In genomic region chr8:53663946-53664345, GRCm38 (mm10) we compare ENCODE assay signal across 8 mouse cellular contexts. TPM values are rescaled to one million over a fixed set of nuclear protein-coding genes. Genes with fewer than 3 reads are reported as not detected.
DNase-seq lines count a peak whose midpoint lies in the region; ATAC-seq lines count a peak whose summit lies in the region.

No protein-coding gene starts in this region.

- no peak overlapping the region for H3K27ac ChIP-seq in intestine, embryonic 14.5 days (ENCODE audit: low read depth)
- no peak overlapping the region for H3K27ac ChIP-seq in intestine, embryonic 16.5 days (ENCODE audit: low read length)

- no peak overlapping the region for H3K4me2 ChIP-seq in intestine, embryonic 14.5 days (ENCODE audit: low read length)
- H3K4me2 ChIP-seq in intestine, embryonic 16.5 days (ENCODE audit: low read depth, low read length) = no peak overlapping the region

- H3K9ac ChIP-seq in intestine, embryonic 14.5 days (ENCODE audit: low read length) = no peak overlapping the region
- no peak overlapping the region for H3K9ac ChIP-seq in intestine, embryonic 16.5 days (ENCODE audit: low read depth, low read length)

- ATAC-seq in intestine, embryonic 14.5 days (replicated peaks; ENCODE audit: low FRiP score, low TSS enrichment, low read depth) = no peak
- no peak for ATAC-seq in intestine, embryonic 16.5 days

- no peak overlapping the region for H3K4me3 ChIP-seq in intestine, embryonic 14.5 days (ENCODE audit: low read depth, low read length)
- H3K4me3 ChIP-seq in intestine, embryonic 16.5 days (ENCODE audit: low read length) = no peak overlapping the region

- intact Hi-C loops in heart, postnatal 14 days (cut with DNase I) = loop anchor here (5.0 kb wide), 1 partner anchor 57 kb away; no protein-coding TSS in a partner anchor
- intact Hi-C loops in left cerebral cortex, postnatal 36 days (cut with DNase I) = no loop called here

- peak; percentile 69 for DNase-seq in intestine, embryonic 14.5 days (ENCODE audit: low spot score)
- DNase-seq in MEL-GATA-1-ER (ENCODE audit: extremely low read depth, low read depth) = peak; percentile 36
- peak; percentile 19 for DNase-seq in cerebellum, adult 8-10 months
- DNase-seq in heart, postnatal 14 days = peak; percentile 57 to 73
- peak; percentile 18 to 42 for DNase-seq in left cerebral cortex, postnatal 36 days (ENCODE audit: low spot score in 2 of 2)
- DNase-seq in retina, adult 2 months (ENCODE audit: low read depth, low spot score) = peak; percentile 15
- peak; percentile 84 for DNase-seq in thymus, postnatal 4 days

- H3K9me3 ChIP-seq in intestine, embryonic 14.5 days (ENCODE audit: control insufficient read depth, low read length) = no peaks in the 10 kb centered on the region
- H3K9me3 ChIP-seq in intestine, embryonic 16.5 days (ENCODE audit: control insufficient read depth, low read length) = no peaks in the 10 kb centered on the region

- no peaks in the 10 kb centered on the region for H3K36me3 ChIP-seq in intestine, embryonic 14.5 days (ENCODE audit: control insufficient read depth, insufficient read depth, low read length)
- H3K36me3 ChIP-seq in intestine, embryonic 16.5 days (ENCODE audit: control insufficient read depth, insufficient read depth, low read length) = no peaks in the 10 kb centered on the region

- no peaks in the 10 kb centered on the region for H3K27me3 ChIP-seq in intestine, embryonic 14.5 days (replicated peaks; ENCODE audit: control insufficient read depth, insufficient read depth, low read length)
- H3K27me3 ChIP-seq in intestine, embryonic 16.5 days (replicated peaks; ENCODE audit: control insufficient read depth, insufficient read depth, low read length) = no peaks in the 10 kb centered on the region

- no peaks in the 10 kb centered on the region for H3K4me1 ChIP-seq in intestine, embryonic 14.5 days (replicated peaks; ENCODE audit: control insufficient read depth, insufficient read depth, low read length)
- H3K4me1 ChIP-seq in intestine, embryonic 16.5 days (ENCODE audit: control insufficient read depth, insufficient read depth, low read length) = no peaks in the 10 kb centered on the region

- WGBS in intestine, embryonic 14.5 days = 38% methylated on average over 4 of the region's 4 CpGs
- 31% methylated on average over 4 of the region's 4 CpGs for WGBS in intestine, embryonic 16.5 days

RNA-seq across cellular contexts. Expression of gene Neil3, which starts 25.1 kb away (rescaled TPM):
- polyA plus RNA-seq in intestine, embryonic 14.5 days (2014; fragmentation: Nextera tagmentation; extraction: Ambion mirVana) = 24.2 and 27.8 TPM in 2 replicates
- polyA plus RNA-seq in intestine, embryonic 16.5 days (2015; fragmentation: Nextera tagmentation; extraction: Ambion mirVana) = 19.6 and 24.4 TPM in 2 replicates
- total RNA-seq in heart, postnatal 14 days (2021) = 1 to 10 TPM; 2.3 to 2.5 TPM
- under 1 TPM in 1 of 2 experiments, not detected in 1; 0.39 TPM for total RNA-seq in left cerebral cortex, postnatal 36 days (2021)

Comparison
In these comparisons a context has a peak if more than half of its experiments do, and no peak if none do; other contexts are left out.
1. DNase-seq: peak in every context shown above with its lines; median percentile 84 in thymus, postnatal 4 days; 69 in intestine, embryonic 14.5 days; 65 in heart, postnatal 14 days; 36 in MEL-GATA-1-ER; 30 in left cerebral cortex, postnatal 36 days; 19 in cerebellum, adult 8-10 months; 15 in retina, adult 2 months.